Comparison of ENCODE assay signal across 8 mouse cellular contexts in genomic region chr14:68966758-68967157, GRCm38 (mm10).
DNase-seq lines count a peak whose midpoint lies in the region; ATAC-seq and TF ChIP-seq lines count a peak whose summit lies in the region.

No protein-coding gene starts in this region.

- no peaks in the 10 kb centered on the region for H3K4me1 ChIP-seq in hindbrain, embryonic 10.5 days (replicated peaks)
- H3K4me1 ChIP-seq in hindbrain, embryonic 13.5 days (replicated peaks) = no peaks in the 10 kb centered on the region
- no peaks in the 10 kb centered on the region for H3K4me1 ChIP-seq in kidney, embryonic 14.5 days (ENCODE audit: control insufficient read depth, insufficient read depth, low read length)
- no peaks in the 10 kb centered on the region for H3K4me1 ChIP-seq in thymus, adult 2 months (replicated peaks; ENCODE audit: control insufficient read depth, insufficient read depth, low read length)

- no peak overlapping the region for H3K27ac ChIP-seq in hindbrain, embryonic 10.5 days
- no peak overlapping the region for H3K27ac ChIP-seq in hindbrain, embryonic 13.5 days
- no peak overlapping the region for H3K27ac ChIP-seq in kidney, embryonic 14.5 days (ENCODE audit: low read depth, low read length)
- no peak overlapping the region for H3K27ac ChIP-seq in thymus, adult 2 months (ENCODE audit: control insufficient read depth, insufficient read depth, low read length)

- no peak overlapping the region for H3K4me3 ChIP-seq in hindbrain, embryonic 10.5 days
- no peak overlapping the region for H3K4me3 ChIP-seq in hindbrain, embryonic 13.5 days
- H3K4me3 ChIP-seq in kidney, embryonic 14.5 days (ENCODE audit: low read length) = no peak overlapping the region
- no peak overlapping the region for H3K4me3 ChIP-seq in thymus, adult 2 months (ENCODE audit: control insufficient read depth, insufficient read depth, low read length)

- WGBS in hindbrain, embryonic 10.5 days = 6% methylated on average over 1 of the region's 1 CpGs
- 7% methylated on average over 1 of the region's 1 CpGs for WGBS in hindbrain, embryonic 13.5 days
- 7% methylated on average over 1 of the region's 1 CpGs for WGBS in kidney, embryonic 14.5 days
- WGBS in thymus, adult 2 months = 0% methylated on average over 1 of the region's 1 CpGs

- DNase-seq in hindbrain, embryonic 10.5 days (ENCODE audit: low spot score) = peak; percentile 55
- DNase-seq in CD4-positive helper T cell, adult 2 months (ENCODE audit: low read depth, low spot score) = peak; percentile 26
- peak; percentile 65 for DNase-seq in adrenal gland, adult 2 months
- peak; percentile 84 for DNase-seq in embryo, embryonic 10.5 days (ENCODE audit: low spot score)
- peak; percentile 50 for DNase-seq in thymus, adult 2 months

- no peak for TF ChIP-seq POLR2A in thymus, adult 2 months (IDR thresholded peaks at IDR 0.05; ENCODE audit: control insufficient read depth, extremely low read depth, insufficient read depth, low read length, poor library complexity)

- no peak for TF ChIP-seq CTCF in thymus, adult 2 months (IDR thresholded peaks at IDR 0.05; ENCODE audit: borderline replicate concordance, control insufficient read depth, extremely low read depth, insufficient read depth, low read length, poor library complexity)

- no peaks in the 10 kb centered on the region for H3K27me3 ChIP-seq in hindbrain, embryonic 10.5 days (ENCODE audit: insufficient read depth, poor library complexity, severe bottlenecking)
- no peaks in the 10 kb centered on the region for H3K27me3 ChIP-seq in hindbrain, embryonic 13.5 days
- no peaks in the 10 kb centered on the region for H3K27me3 ChIP-seq in kidney, embryonic 14.5 days (ENCODE audit: control insufficient read depth, insufficient read depth, low read length)
- H3K27me3 ChIP-seq in thymus, adult 2 months (ENCODE audit: control insufficient read depth, insufficient read depth, low read length) = no peaks in the 10 kb centered on the region

- H3K4me2 ChIP-seq in hindbrain, embryonic 13.5 days = no peak overlapping the region
- no peak overlapping the region for H3K4me2 ChIP-seq in kidney, embryonic 14.5 days (replicated peaks; ENCODE audit: low read depth, low read length)

- no peak for ATAC-seq in hindbrain, embryonic 13.5 days (ENCODE audit: low FRiP score)
- ATAC-seq in kidney, embryonic 14.5 days (ENCODE audit: low FRiP score, low TSS enrichment) = peak; percentile 60; the same call in 1 of the 2 replicates
- ATAC-seq in megakaryocyte-erythroid progenitor cell, adult 5-6 weeks (replicated peaks; ENCODE audit: low FRiP score, low TSS enrichment, poor library complexity, severe bottlenecking) = peak; percentile 83

- H3K36me3 ChIP-seq in hindbrain, embryonic 10.5 days = no peaks in the 10 kb centered on the region
- no peaks in the 10 kb centered on the region for H3K36me3 ChIP-seq in hindbrain, embryonic 13.5 days
- no peaks in the 10 kb centered on the region for H3K36me3 ChIP-seq in kidney, embryonic 14.5 days (ENCODE audit: control insufficient read depth, insufficient read depth, low read length)
- no peaks in the 10 kb centered on the region for H3K36me3 ChIP-seq in thymus, adult 2 months (ENCODE audit: control insufficient read depth, insufficient read depth, low read length)

- no peak overlapping the region for H3K9ac ChIP-seq in hindbrain, embryonic 13.5 days
- H3K9ac ChIP-seq in kidney, embryonic 14.5 days (ENCODE audit: low read depth, low read length) = no peak overlapping the region

- no peaks in the 10 kb centered on the region for H3K9me3 ChIP-seq in hindbrain, embryonic 10.5 days
- no peaks in the 10 kb centered on the region for H3K9me3 ChIP-seq in hindbrain, embryonic 13.5 days
- H3K9me3 ChIP-seq in kidney, embryonic 14.5 days (ENCODE audit: control insufficient read depth, low read length) = no peaks in the 10 kb centered on the region

Comparison
In these comparisons a context has a peak if more than half of its experiments do, and no peak if none do; other contexts are left out.
1. DNase-seq: peak in every context shown above with its lines; median percentile 84 in embryo, embryonic 10.5 days; 65 in adrenal gland, adult 2 months; 55 in hindbrain, embryonic 10.5 days; 50 in thymus, adult 2 months; 26 in CD4-positive helper T cell, adult 2 months.